Mouse (Mus musculus) spleen, adult 2 months (tissue): ENCODE data around the gene Cntnap5a.

ENCODE experiments used
- CTCF ChIP-seq: fragments of 200-500 bp; IDR thresholded peaks from 2 replicates; pipeline ENCODE4 v1.5.1; 2011; ENCODE audit warnings: mild to moderate bottlenecking, inconsistent platforms; ENCODE audit not compliant: insufficient read depth, insufficient read length, insufficient replicate concordance; ENCODE audit errors: extremely low read depth
- POLR2A ChIP-seq: fragments of 200-500 bp; IDR thresholded peaks from 2 replicates; pipeline ENCODE4 v1.6.1; 2011; ENCODE audit warnings: low read depth, low read length, inconsistent platforms

- TF ChIP-seq CTCF (no peak), POLR2A (no peak)
Measured at GRCm38 (mm10) chr1:116370817-116371216, 686.3 kb downstream of the Cntnap5a start.
